Mouse (Mus musculus) midbrain, embryonic 11.5 days (tissue): ENCODE measurements around the gene Ctu2. TPM values are rescaled to one million over a fixed set of nuclear protein-coding genes. Genes with fewer than 3 reads are reported as not detected.

Experiments used
- ATAC-seq: fragments of 200-750 bp; cut with Nextera tagmentation; 2 replicates; pipeline ENCODE4 v1.8.0; 2017; ENCODE audit warnings: moderate TSS enrichment, moderate library complexity; ENCODE audit not compliant: low FRiP score
- DNase-seq: peaks from one replicate; pipeline ENCODE4 v3.0.0; 2015; ENCODE audit warnings: low spot score; ENCODE audit errors: missing footprints
- H3K27ac ChIP-seq: fragments of 300-500 bp; sonication (generic); 2 replicates; pipeline ENCODE4 v1.5.1; 2014; ENCODE audit warnings: low read depth, low read length
- H3K27me3 ChIP-seq: fragments of 300-500 bp; sonication (generic); 2 replicates; pipeline ENCODE4 v1.6.1; 2014; ENCODE audit warnings: mild to moderate bottlenecking, low read length, moderate library complexity, mixed read lengths; ENCODE audit not compliant: control insufficient read depth, insufficient read depth
- H3K36me3 ChIP-seq: fragments of 300-500 bp; sonication (generic); 2 replicates; pipeline ENCODE4 v1.6.1; 2014; ENCODE audit warnings: mild to moderate bottlenecking, low read length, moderate library complexity, mixed read lengths; ENCODE audit not compliant: control insufficient read depth, insufficient read depth
- H3K4me1 ChIP-seq: fragments of 300-500 bp; sonication (generic); 2 replicates; pipeline ENCODE4 v1.6.1; 2014; ENCODE audit warnings: low read length; ENCODE audit not compliant: control insufficient read depth, insufficient read depth
- H3K4me2 ChIP-seq: fragments of 300-500 bp; sonication (generic); 2 replicates; pipeline ENCODE4 v1.6.1; 2014; ENCODE audit warnings: mild to moderate bottlenecking, moderate library complexity
- H3K4me3 ChIP-seq: fragments of 300-500 bp; sonication (generic); 2 replicates; pipeline ENCODE4 v1.5.1; 2014; ENCODE audit warnings: low read depth, low read length
- H3K9ac ChIP-seq: fragments of 300-500 bp; sonication (generic); 2 replicates; pipeline ENCODE4 v1.6.1; 2014; ENCODE audit warnings: low read length
- H3K9me3 ChIP-seq: fragments of 300-500 bp; sonication (generic); 2 replicates; pipeline ENCODE4 v1.6.1; 2016; ENCODE audit warnings: low read length; ENCODE audit not compliant: control insufficient read depth
- WGBS: fragments of 180-500 bp; shearing (Covaris S2); extraction: QIAGEN DNeasy Blood & Tissue Kit; methylation state at CpG from one replicate; pipeline ENCODE4 v1.1.7; 2014; 5-methylcytosine and 5-hydroxymethylcytosine counted together
- polyA plus RNA-seq: library from polyadenylated mRNA; unstranded; fragments of >200 nt; fragmentation: Nextera tagmentation; extraction: Ambion mirVana; gene quantifications from 2 replicates; pipeline ENCODE4 v1.2.1, GENCODE M21; 2014

The Ctu2 gene
- polyA plus RNA-seq, 1 experiment from 2014 or later: 74.8 TPM

- 68% methylated on average over 17 of the region's 17 CpGs for WGBS
- Histone ChIP-seq H3K27me3 (no peaks in the 10 kb centered on the region), H3K4me1 (no peaks in the 10 kb centered on the region), H3K4me2 (no peak overlapping the region), H3K9me3 (no peaks in the 10 kb centered on the region), H3K9ac (no peak overlapping the region), H3K36me3 (no peaks in the 10 kb centered on the region), H3K4me3 (no peak overlapping the region), H3K27ac (no peak overlapping the region)
- ATAC-seq: no peak
- no peak for DNase-seq
These were observed 22.0 kb downstream of the Ctu2 start for GRCm38 (mm10) chr8:122497912-122498311.

GRCm38 (mm10) chr8:122500856-122501255 is 24.9 kb downstream of the Ctu2 start:
- ATAC-seq: peak; percentile 52; the same call in 1 of the 2 replicates
- no peaks in the 10 kb centered on the region for H3K27me3 ChIP-seq
- H3K27ac ChIP-seq: no peak overlapping the region
- H3K9ac ChIP-seq: no peak overlapping the region
- H3K4me1 ChIP-seq: no peaks in the 10 kb centered on the region
- H3K4me3 ChIP-seq: no peak overlapping the region
- no peak overlapping the region for H3K4me2 ChIP-seq
- no peaks in the 10 kb centered on the region for H3K9me3 ChIP-seq
- no peaks in the 10 kb centered on the region for H3K36me3 ChIP-seq
- peak; percentile 93 for DNase-seq
- WGBS: 36% methylated on average over 10 of the region's 10 CpGs

GRCm38 (mm10) chr8:122511552-122511951 is 35.6 kb downstream of the Ctu2 start:
- no peak for DNase-seq
- no peak overlapping the region for H3K27ac ChIP-seq
- H3K9ac ChIP-seq: no peak overlapping the region
- H3K36me3 ChIP-seq: no peaks in the 10 kb centered on the region
- 85% methylated on average over 16 of the region's 16 CpGs for WGBS
- H3K4me1 ChIP-seq: no peaks in the 10 kb centered on the region
- no peak for ATAC-seq
- no peaks in the 10 kb centered on the region for H3K9me3 ChIP-seq
- H3K27me3 ChIP-seq: no peaks in the 10 kb centered on the region
- H3K4me2 ChIP-seq: no peak overlapping the region
- H3K4me3 ChIP-seq: no peak overlapping the region

- H3K36me3 ChIP-seq: no peaks in the 10 kb centered on the region
- no peak overlapping the region for H3K4me3 ChIP-seq
- H3K4me2 ChIP-seq: no peak overlapping the region
- no peak overlapping the region for H3K27ac ChIP-seq
- H3K27me3 ChIP-seq: no peaks in the 10 kb centered on the region
- DNase-seq: no peak
- whole genome bisulfite sequencing: 82% methylated on average over 7 of the region's 7 CpGs
- no peak for ATAC-seq
- no peak overlapping the region for H3K9ac ChIP-seq
- peaks cover under 1% of the 10 kb centered on the region; the same call in 1 of the 2 replicates for H3K4me1 ChIP-seq
- no peaks in the 10 kb centered on the region for H3K9me3 ChIP-seq
These were observed 36.4 kb downstream of the Ctu2 start for GRCm38 (mm10) chr8:122512392-122512791.

GRCm38 (mm10) chr8:122515699-122516098 is 39.8 kb downstream of the Ctu2 start:
- Histone ChIP-seq H3K9me3 (no peaks in the 10 kb centered on the region), H3K36me3 (no peaks in the 10 kb centered on the region), H3K4me2 (no peak overlapping the region), H3K27me3 (no peaks in the 10 kb centered on the region), H3K4me1 (peaks cover 8% of the 10 kb centered on the region), H3K4me3 (no peak overlapping the region), H3K9ac (no peak overlapping the region), H3K27ac (no peak overlapping the region)
- ATAC-seq (no peak), DNase-seq (no peak)
- WGBS: 91% methylated on average over 14 of the region's 14 CpGs

GRCm38 (mm10) chr8:122517541-122518190 is 41.7 kb downstream of the Ctu2 start:
- 0 out of 2 replicates have a peak, but pooled peaks have one; percentile 19 for ATAC-seq
- H3K27me3 ChIP-seq: no peaks in the 10 kb centered on the region
- no peak overlapping the region for H3K27ac ChIP-seq
- peaks cover 8% of the 10 kb centered on the region for H3K4me1 ChIP-seq
- H3K9ac ChIP-seq: no peak overlapping the region
- H3K36me3 ChIP-seq: no peaks in the 10 kb centered on the region
- H3K9me3 ChIP-seq: no peaks in the 10 kb centered on the region
- no peak overlapping the region for H3K4me2 ChIP-seq
- whole genome bisulfite sequencing: 51% methylated on average over 6 of the region's 6 CpGs
- DNase-seq: peak; percentile 86
- H3K4me3 ChIP-seq: no peak overlapping the region

- H3K9ac ChIP-seq: no peak overlapping the region
- no peak overlapping the region for H3K27ac ChIP-seq
- H3K36me3 ChIP-seq: no peaks in the 10 kb centered on the region
- H3K9me3 ChIP-seq: no peaks in the 10 kb centered on the region
- peaks cover 17% of the 10 kb centered on the region for H3K4me1 ChIP-seq
- ATAC-seq: no peak
- WGBS: 81% methylated on average over 11 of the region's 11 CpGs
- DNase-seq: no peak
- H3K4me3 ChIP-seq: no peak overlapping the region
- no peaks in the 10 kb centered on the region for H3K27me3 ChIP-seq
- no peak overlapping the region for H3K4me2 ChIP-seq
These were observed 44.7 kb downstream of the Ctu2 start for GRCm38 (mm10) chr8:122520611-122521010.

- H3K27ac ChIP-seq: peak overlapping the region; percentile 30; the same call in 1 of the 2 replicates
- H3K4me1 ChIP-seq: peaks cover 10% of the 10 kb centered on the region
- ATAC-seq (no peak), DNase-seq (no peak)
- no peak overlapping the region for H3K9ac ChIP-seq
- H3K4me3 ChIP-seq: no peak overlapping the region
- no peak overlapping the region; the same call in 1 of the 2 replicates for H3K4me2 ChIP-seq
- 55% methylated on average over 14 of the region's 14 CpGs for WGBS
- no peaks in the 10 kb centered on the region for H3K27me3 ChIP-seq
- H3K36me3 ChIP-seq: no peaks in the 10 kb centered on the region
- no peaks in the 10 kb centered on the region for H3K9me3 ChIP-seq
These were observed 47.1 kb downstream of the Ctu2 start for GRCm38 (mm10) chr8:122522796-122523651.
